In genomic region chr8:71568387-71568937, GRCm38 (mm10) we compare ENCODE assay signal across 8 mouse cellular contexts. TPM values are rescaled to one million over a fixed set of nuclear protein-coding genes. Genes with fewer than 3 reads are reported as not detected.
A peak's percentile ranks its signal among the peaks of the same experiment; 100 is the strongest.
DNase-seq lines count a peak whose midpoint lies in the region; ATAC-seq and TF ChIP-seq lines count a peak whose summit lies in the region.

TSS of gene Slc27a1 (plus strand) at chr8:71568882.

- no peak for DNase-seq in urinary bladder, adult 2 months (ENCODE audit: low spot score)
- DNase-seq in urinary bladder, adult 18-20 months (ENCODE audit: low spot score in 2 of 2): no peak
- DNase-seq in kidney, postnatal 14 days: peak; percentile 91

- H3K4me2 ChIP-seq in heart, embryonic 16.5 days (ENCODE audit: low read depth, low read length): peak within 1 kb of the TSS; percentile 96
- H3K4me2 ChIP-seq in liver, embryonic 15.5 days: peak within 1 kb of the TSS; percentile 73
- H3K4me2 ChIP-seq in neural tube, embryonic 15.5 days: peak within 1 kb of the TSS; percentile 88

- 0 out of 2 replicates have a peak, but pooled peaks cover 2% of the 10 kb centered on the region for H3K36me3 ChIP-seq in heart, embryonic 16.5 days (ENCODE audit: control insufficient read depth, insufficient read depth)
- no peaks in the 10 kb centered on the region for H3K36me3 ChIP-seq in liver, embryonic 15.5 days (replicated peaks)
- no peaks in the 10 kb centered on the region for H3K36me3 ChIP-seq in neural tube, embryonic 15.5 days

- H3K27me3 ChIP-seq in heart, embryonic 16.5 days (ENCODE audit: control insufficient read depth, insufficient read depth, low read length): no peaks in the 10 kb centered on the region
- H3K27me3 ChIP-seq in liver, embryonic 15.5 days: peaks cover 50% of the 10 kb centered on the region
- H3K27me3 ChIP-seq in neural tube, embryonic 15.5 days (replicated peaks): peaks cover 25% of the 10 kb centered on the region

- TF ChIP-seq POLR2A in embryonic fibroblast, embryonic 13.5 days (IDR thresholded peaks at IDR 0.05; ENCODE audit: low read depth, low read length): no peak

- no peak for TF ChIP-seq CTCF in embryonic fibroblast, embryonic 13.5 days (IDR thresholded peaks at IDR 0.05; ENCODE audit: borderline replicate concordance, insufficient read depth, low read length)

- peaks cover 7% of the 10 kb centered on the region for H3K9me3 ChIP-seq in heart, embryonic 16.5 days (replicated peaks; ENCODE audit: control insufficient read depth, low read length)
- H3K9me3 ChIP-seq in liver, embryonic 15.5 days (replicated peaks): no peaks in the 10 kb centered on the region; the same call in 1 of the 2 replicates
- no peaks in the 10 kb centered on the region for H3K9me3 ChIP-seq in neural tube, embryonic 15.5 days (replicated peaks)

- peak within 1 kb of the TSS; percentile 37 for H3K4me3 ChIP-seq in embryonic fibroblast, embryonic 13.5 days (ENCODE audit: insufficient read depth, low read length)
- peak within 1 kb of the TSS; percentile 62 for H3K4me3 ChIP-seq in heart, embryonic 16.5 days (ENCODE audit: low read length)
- H3K4me3 ChIP-seq in liver, embryonic 15.5 days (replicated peaks): peak within 1 kb of the TSS; percentile 57
- H3K4me3 ChIP-seq in neural tube, embryonic 15.5 days (replicated peaks): peak within 1 kb of the TSS; percentile 69

- H3K9ac ChIP-seq in heart, embryonic 16.5 days (ENCODE audit: low read length): peak within 1 kb of the TSS; percentile 65
- peak within 1 kb of the TSS; percentile 30; the same call in 1 of the 2 replicates for H3K9ac ChIP-seq in liver, embryonic 15.5 days
- H3K9ac ChIP-seq in neural tube, embryonic 15.5 days (replicated peaks): peak within 1 kb of the TSS; percentile 84

- ATAC-seq in heart, embryonic 16.5 days (replicated peaks; ENCODE audit: extremely low read depth, insufficient read depth, low FRiP score): peak; percentile 21
- no peak for ATAC-seq in liver, embryonic 15.5 days (ENCODE audit: insufficient read depth)
- peak; percentile 1; the same call in 1 of the 2 replicates for ATAC-seq in neural tube, embryonic 15.5 days (ENCODE audit: low FRiP score)
- ATAC-seq in monocyte, adult 5-6 weeks (replicated peaks; ENCODE audit: insufficient number of reproducible peaks, low FRiP score, low TSS enrichment, poor library complexity, severe bottlenecking): no peak

- 17% methylated on average over 13 of the region's 13 CpGs for WGBS in heart, embryonic 16.5 days
- WGBS in liver, embryonic 15.5 days (ENCODE audit: insufficient replicate concordance): 28% methylated on average over 13 of the region's 13 CpGs
- 15% methylated on average over 13 of the region's 13 CpGs for WGBS in neural tube, embryonic 15.5 days

- 0 out of 2 replicates have a peak, but pooled peaks cover 3% of the 10 kb centered on the region for H3K4me1 ChIP-seq in embryonic fibroblast, embryonic 13.5 days (ENCODE audit: control insufficient read depth, insufficient read depth, low read length)
- peaks cover 35% of the 10 kb centered on the region for H3K4me1 ChIP-seq in heart, embryonic 16.5 days (ENCODE audit: control insufficient read depth, insufficient read depth, low read length)
- peaks cover 31% of the 10 kb centered on the region for H3K4me1 ChIP-seq in liver, embryonic 15.5 days (replicated peaks)
- H3K4me1 ChIP-seq in neural tube, embryonic 15.5 days: peaks cover 42% of the 10 kb centered on the region

- H3K27ac ChIP-seq in embryonic fibroblast, embryonic 13.5 days (ENCODE audit: insufficient read depth, low read length): no peak within 1 kb of the TSS
- H3K27ac ChIP-seq in heart, embryonic 16.5 days (ENCODE audit: low read length): peak within 1 kb of the TSS; percentile 81
- H3K27ac ChIP-seq in liver, embryonic 15.5 days (replicated peaks): 0 out of 2 replicates have a peak within 1 kb of the TSS, but pooled peaks have one; percentile 29
- peak within 1 kb of the TSS; percentile 92 for H3K27ac ChIP-seq in neural tube, embryonic 15.5 days (replicated peaks)

RNA-seq across cellular contexts. Expression of gene Slc27a1, which starts in this region (rescaled TPM):
- polyA plus RNA-seq in urinary bladder, adult 2 months (2012; rRNA removed): 57.3 and 63.8 TPM in 2 replicates
- 13.7 and 17.7 TPM in 2 replicates for polyA plus RNA-seq in embryonic fibroblast, embryonic 13.5 days (2011; ENCODE audit: insufficient read length, low read depth, missing spikeins)
- 25.1 and 26.2 TPM in 2 replicates for polyA plus RNA-seq in heart, embryonic 16.5 days (2015; fragmentation: Nextera tagmentation; extraction: Ambion mirVana)
- 2.3 and 3.0 TPM in 2 replicates for polyA plus RNA-seq in liver, embryonic 15.5 days (2015; fragmentation: Nextera tagmentation; extraction: Ambion mirVana)
- 83.0 and 85.9 TPM in 2 replicates for polyA plus RNA-seq in neural tube, embryonic 15.5 days (2015; fragmentation: Nextera tagmentation; extraction: Ambion mirVana)
- 0.53 to 1.2 TPM (median 0.76 TPM) in 3 replicates for total RNA-seq in monocyte, adult 5-6 weeks (2017)

Comparison
In these comparisons a context has a peak if more than half of its experiments do, and no peak if none do; other contexts are left out.
1. ATAC-seq: peak in heart, embryonic 16.5 days (single experiment) and neural tube, embryonic 15.5 days (single experiment); none in liver, embryonic 15.5 days (single experiment) and monocyte, adult 5-6 weeks (single experiment).
2. H3K9ac ChIP-seq: peak in every context shown above with its lines; median percentile 84 in neural tube, embryonic 15.5 days; 65 in heart, embryonic 16.5 days; 30 in liver, embryonic 15.5 days.
3. Peak in every context shown above with its lines, with median percentiles within 50 percentile points of each other: H3K4me3 ChIP-seq and H3K4me2 ChIP-seq.